16 mouse cellular contexts compared by ENCODE assay signal in the genomic region with DNA sequence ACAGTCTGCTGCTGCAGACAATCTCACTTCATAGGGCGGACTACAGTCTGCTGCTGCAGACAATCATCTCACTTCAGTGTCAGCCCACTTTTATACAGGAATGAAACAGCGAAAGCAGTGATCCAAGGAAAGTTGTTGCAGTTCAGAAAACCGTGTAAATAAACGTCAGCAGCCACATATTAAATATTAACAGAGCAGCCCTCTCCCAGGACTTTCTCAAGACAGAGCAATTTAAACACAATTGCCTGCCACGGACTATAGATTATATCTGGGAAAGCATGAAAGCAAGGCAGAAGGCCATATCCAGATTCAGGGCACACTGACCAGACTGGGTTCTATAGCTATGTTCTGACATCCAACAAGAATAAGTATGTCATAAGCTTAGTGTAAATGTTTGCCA.
"Had no signal": no experiment of that assay in that cellular context is flagged by ENCODE, and none has a peak within 500 bp of the region (broad histone marks: within the 10 kb centered on the region; RNA-seq: fewer than 3 reads in every experiment).

No protein-coding gene starts in this region.

- H3K4me3 ChIP-seq: hindbrain, embryonic 12.5 days; liver, embryonic 12.5 days; megakaryocyte, embryonic 14.5 days; midbrain, embryonic 15.5 days; neural tube, embryonic 12.5 days; stomach, embryonic 15.5 days had no signal

- H3K9ac ChIP-seq: hindbrain, embryonic 12.5 days; liver, embryonic 12.5 days; midbrain, embryonic 15.5 days; neural tube, embryonic 12.5 days; stomach, embryonic 15.5 days had no signal

- H3K27me3 ChIP-seq: hindbrain, embryonic 12.5 days; liver, embryonic 12.5 days; megakaryocyte, embryonic 14.5 days; midbrain, embryonic 15.5 days; neural tube, embryonic 12.5 days; stomach, embryonic 15.5 days had no signal

- H3K4me2 ChIP-seq: hindbrain, embryonic 12.5 days; liver, embryonic 12.5 days; midbrain, embryonic 11.5 days; midbrain, embryonic 15.5 days; neural tube, embryonic 12.5 days; stomach, embryonic 15.5 days had no signal

- H3K27ac ChIP-seq: hindbrain, embryonic 12.5 days; liver, embryonic 12.5 days; macrophage; midbrain, embryonic 15.5 days; neural tube, embryonic 12.5 days; stomach, embryonic 15.5 days had no signal

- ATAC-seq: hindbrain, embryonic 16.5 days; inflammation-experienced regulatory T-cells, adult 6 months; intestine, postnatal 0 days; liver, embryonic 12.5 days; midbrain, embryonic 15.5 days had no signal

- H3K4me1 ChIP-seq: hindbrain, embryonic 12.5 days; liver, embryonic 12.5 days; midbrain, embryonic 15.5 days; neural tube, embryonic 12.5 days; stomach, embryonic 15.5 days had no signal

- DNase-seq: left cerebral cortex, postnatal 4 days; lung, postnatal 10 days; retina, postnatal 1 day; right cerebral cortex, postnatal 4 days; thymus, postnatal 4 days had no signal

- H3K9me3 ChIP-seq: hindbrain, embryonic 12.5 days; liver, embryonic 12.5 days; megakaryocyte, embryonic 14.5 days; midbrain, embryonic 15.5 days; neural tube, embryonic 12.5 days; stomach, embryonic 15.5 days had no signal
